In the genomic region with DNA sequence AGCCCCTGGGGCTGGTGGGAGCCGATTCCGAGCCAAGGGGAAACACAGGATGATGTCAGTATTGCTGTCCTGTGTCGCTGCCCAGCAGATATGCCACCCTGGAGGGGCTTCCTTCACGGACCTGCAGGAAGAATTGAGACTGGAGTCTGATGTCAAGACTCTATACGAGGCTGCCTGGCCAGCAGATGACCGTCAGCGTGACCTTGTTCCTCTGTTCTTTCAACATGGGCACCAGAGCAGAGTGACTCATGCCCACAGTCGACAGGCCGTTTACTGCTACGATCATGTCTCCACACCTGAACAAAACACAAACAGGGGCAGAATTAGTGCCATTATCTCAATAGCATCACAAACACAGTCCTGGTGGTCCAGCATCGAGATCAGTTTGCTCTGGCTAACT, we compare ENCODE assay signal across 10 mouse cellular contexts.
"Had no signal": no experiment of that assay in that cellular context is flagged by ENCODE, and none has a peak within 500 bp of the region (broad histone marks: within the 10 kb centered on the region; RNA-seq: fewer than 3 reads in every experiment).

No protein-coding gene starts in this region.

- DNase-seq: gastrocnemius, postnatal 25 days; heart, adult 18-20 months; heart, postnatal 10 days; heart, postnatal 36 days; kidney, adult 11 months; kidney, adult 8-10 months; kidney, postnatal 14 days; kidney, postnatal 36 days; layer of hippocampus, adult 9-11 months; liver had no signal
